19 mouse cellular contexts compared by ENCODE assay signal in genomic region chr9:91520521-91520920, GRCm38 (mm10).
A peak's percentile ranks its signal among the peaks of the same experiment; 100 is the strongest.
DNase-seq lines count a peak whose midpoint lies in the region; ATAC-seq lines count a peak whose summit lies in the region.
"Had no signal": no experiment of that assay in that cellular context is flagged by ENCODE, and none has a peak within 500 bp of the region (broad histone marks: within the 10 kb centered on the region; RNA-seq: fewer than 3 reads in every experiment).

No protein-coding gene starts in this region.

- ATAC-seq in forebrain, embryonic 14.5 days: no peak
- ATAC-seq in neural tube, embryonic 13.5 days (ENCODE audit: low read depth): no peak
- no peak for ATAC-seq in neural tube, embryonic 15.5 days (ENCODE audit: low FRiP score)
- ATAC-seq: intestine, embryonic 15.5 days had no signal

- H3K27me3 ChIP-seq in forebrain, embryonic 14.5 days (replicated peaks; ENCODE audit: control insufficient read depth, insufficient read depth, low read length): no peaks in the 10 kb centered on the region
- no peaks in the 10 kb centered on the region for H3K27me3 ChIP-seq in forebrain, embryonic 10.5 days (ENCODE audit: poor library complexity, severe bottlenecking)
- H3K27me3 ChIP-seq in neural tube, embryonic 13.5 days: no peaks in the 10 kb centered on the region
- H3K27me3 ChIP-seq in neural tube, embryonic 15.5 days (replicated peaks): no peaks in the 10 kb centered on the region
- H3K27me3 ChIP-seq: intestine, embryonic 15.5 days had no signal

- no peak overlapping the region for H3K9ac ChIP-seq in forebrain, embryonic 14.5 days (ENCODE audit: low read length)
- no peak overlapping the region for H3K9ac ChIP-seq in neural tube, embryonic 13.5 days
- no peak overlapping the region for H3K9ac ChIP-seq in neural tube, embryonic 15.5 days (replicated peaks)
- H3K9ac ChIP-seq: intestine, embryonic 15.5 days had no signal

- H3K4me3 ChIP-seq in forebrain, embryonic 14.5 days (ENCODE audit: low read depth, low read length): no peak overlapping the region
- H3K4me3 ChIP-seq in forebrain, embryonic 10.5 days: no peak overlapping the region
- no peak overlapping the region for H3K4me3 ChIP-seq in neural tube, embryonic 13.5 days
- H3K4me3 ChIP-seq in neural tube, embryonic 15.5 days (replicated peaks): no peak overlapping the region
- H3K4me3 ChIP-seq: intestine, embryonic 15.5 days; left cerebral cortex, adult 2 months had no signal

- no peak overlapping the region for H3K4me2 ChIP-seq in forebrain, embryonic 14.5 days (ENCODE audit: low read length)
- H3K4me2 ChIP-seq in neural tube, embryonic 13.5 days: no peak overlapping the region
- H3K4me2 ChIP-seq in neural tube, embryonic 15.5 days: no peak overlapping the region
- H3K4me2 ChIP-seq: intestine, embryonic 15.5 days had no signal

- no peaks in the 10 kb centered on the region for H3K9me3 ChIP-seq in forebrain, embryonic 14.5 days (replicated peaks; ENCODE audit: control insufficient read depth, low read length)
- H3K9me3 ChIP-seq in forebrain, embryonic 10.5 days: no peaks in the 10 kb centered on the region
- H3K9me3 ChIP-seq in neural tube, embryonic 13.5 days: no peaks in the 10 kb centered on the region
- no peaks in the 10 kb centered on the region for H3K9me3 ChIP-seq in neural tube, embryonic 15.5 days (replicated peaks)
- H3K9me3 ChIP-seq: intestine, embryonic 15.5 days had no signal

- H3K36me3 ChIP-seq in forebrain, embryonic 14.5 days (ENCODE audit: control insufficient read depth, insufficient read depth, low read length): no peaks in the 10 kb centered on the region
- no peaks in the 10 kb centered on the region for H3K36me3 ChIP-seq in forebrain, embryonic 10.5 days (replicated peaks)
- H3K36me3 ChIP-seq in neural tube, embryonic 13.5 days: no peaks in the 10 kb centered on the region
- no peaks in the 10 kb centered on the region for H3K36me3 ChIP-seq in neural tube, embryonic 15.5 days
- H3K36me3 ChIP-seq: intestine, embryonic 15.5 days had no signal

- peaks cover 6% of the 10 kb centered on the region; the same call in 1 of the 2 replicates for H3K4me1 ChIP-seq in forebrain, embryonic 14.5 days (ENCODE audit: control insufficient read depth, insufficient read depth, low read length)
- peaks cover 8% of the 10 kb centered on the region for H3K4me1 ChIP-seq in forebrain, embryonic 10.5 days
- no peaks in the 10 kb centered on the region; the same call in 1 of the 2 replicates for H3K4me1 ChIP-seq in neural tube, embryonic 13.5 days (replicated peaks)
- no peaks in the 10 kb centered on the region for H3K4me1 ChIP-seq in neural tube, embryonic 15.5 days
- H3K4me1 ChIP-seq: intestine, embryonic 15.5 days had no signal

- WGBS in forebrain, embryonic 14.5 days: 20% methylated on average over 3 of the region's 3 CpGs
- WGBS in forebrain, embryonic 10.5 days: 37% methylated on average over 3 of the region's 3 CpGs
- WGBS in neural tube, embryonic 13.5 days: 33% methylated on average over 3 of the region's 3 CpGs
- 29% methylated on average over 3 of the region's 3 CpGs for WGBS in neural tube, embryonic 15.5 days

- 0 out of 2 replicates have a peak overlapping the region, but pooled peaks have one; percentile 10 for H3K27ac ChIP-seq in forebrain, embryonic 14.5 days (ENCODE audit: low read depth, low read length)
- no peak overlapping the region for H3K27ac ChIP-seq in forebrain, embryonic 10.5 days
- H3K27ac ChIP-seq in neural tube, embryonic 13.5 days (replicated peaks): 0 out of 2 replicates have a peak overlapping the region, but pooled peaks have one; percentile 33
- H3K27ac ChIP-seq in neural tube, embryonic 15.5 days (replicated peaks): no peak overlapping the region
- H3K27ac ChIP-seq: intestine, embryonic 15.5 days; left cerebral cortex, adult 2 months had no signal

- DNase-seq in forebrain, embryonic 14.5 days (ENCODE audit: low spot score): no peak
- DNase-seq in forebrain, embryonic 10.5 days (ENCODE audit: extremely low spot score, low spot score): no peak
- peak; percentile 37 to 57 for DNase-seq in cerebellum, postnatal 14 days
- DNase-seq in urinary bladder, postnatal 10 days (ENCODE audit: low spot score): no peak
- DNase-seq in spleen, postnatal 14 days (ENCODE audit: low spot score in 2 of 2): no peak
- DNase-seq: B cell, adult 2 months; embryo, embryonic 11 days; gastrocnemius, postnatal 36 days; kidney, adult 9 months; kidney, postnatal 25 days; left cerebral cortex, postnatal 4 days; liver; lung, postnatal 10 days; right cerebral cortex, adult 18-20 months; thymus, postnatal 4 days had no signal

Comparison
In these comparisons a context has a peak if more than half of its experiments do, and no peak if none do; other contexts are left out.
1. H3K27ac ChIP-seq: peak in forebrain, embryonic 14.5 days (single experiment) and neural tube, embryonic 13.5 days (single experiment); none in forebrain, embryonic 10.5 days (single experiment) and neural tube, embryonic 15.5 days (single experiment).
2. DNase-seq: peak in cerebellum, postnatal 14 days (2 of 2); none in forebrain, embryonic 14.5 days (single experiment), forebrain, embryonic 10.5 days (single experiment), urinary bladder, postnatal 10 days (single experiment) and spleen, postnatal 14 days (0 of 2).